Mouse (Mus musculus) G1E (cell line): ENCODE results near the gene Zbtb45.

ENCODE experiments used
- CTCF ChIP-seq: IDR thresholded peaks from 2 replicates; pipeline ENCODE4 v1.5.1; 2012; ENCODE audit warnings: low read depth, low read length, inconsistent platforms, mixed read lengths
- GATA1 ChIP-seq: IDR thresholded peaks from 2 replicates; pipeline ENCODE4 v1.6.1; 2012; ENCODE audit warnings: borderline replicate concordance, low read length, inconsistent platforms, mixed read lengths
- TAL1 ChIP-seq: conservative IDR thresholded peaks from 2 replicates; pipeline ENCODE4 v1.6.1; 2012; ENCODE audit warnings: low read depth, low read length, inconsistent platforms, mixed read lengths

DNA sequence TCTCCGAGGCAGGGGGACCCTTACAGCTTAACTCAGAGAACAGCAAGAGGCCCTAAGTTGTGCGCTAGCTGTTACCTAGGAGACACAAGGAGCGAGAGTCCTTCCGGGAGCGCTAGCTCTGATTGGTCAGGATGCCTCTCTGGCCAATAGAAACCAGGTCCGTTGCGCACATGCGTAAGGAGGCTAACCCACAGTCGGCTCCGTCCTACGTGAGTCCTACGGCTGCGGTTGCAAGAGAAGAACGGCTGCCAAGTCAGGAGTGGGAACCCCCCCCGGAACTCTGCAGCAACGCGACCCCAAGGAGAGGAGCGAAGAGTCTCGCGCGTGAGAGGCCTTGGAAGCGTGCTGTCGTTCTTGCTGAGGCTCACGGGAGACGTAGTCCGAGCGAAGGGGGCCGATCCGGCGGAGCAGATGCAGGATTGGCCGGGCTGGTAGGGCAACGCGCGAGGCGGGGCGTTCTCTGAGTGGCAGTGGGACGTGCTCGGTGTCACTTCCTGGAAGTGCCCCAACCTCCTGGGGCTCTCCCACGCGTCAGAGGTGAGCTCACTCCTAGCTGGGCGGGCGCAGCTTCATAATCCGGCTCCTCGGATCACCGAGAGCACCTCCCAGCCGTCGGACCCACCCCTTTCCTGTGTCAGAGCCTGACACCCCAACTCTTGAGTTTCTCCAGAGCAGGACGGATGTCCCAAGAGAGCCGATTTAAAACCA lies 32.0 kb downstream of the Zbtb45 start, which contains the start of gene Zfp446:
- TF ChIP-seq CTCF (no peak), GATA1 (no peak), TAL1 (no peak)
